In the genomic region with DNA sequence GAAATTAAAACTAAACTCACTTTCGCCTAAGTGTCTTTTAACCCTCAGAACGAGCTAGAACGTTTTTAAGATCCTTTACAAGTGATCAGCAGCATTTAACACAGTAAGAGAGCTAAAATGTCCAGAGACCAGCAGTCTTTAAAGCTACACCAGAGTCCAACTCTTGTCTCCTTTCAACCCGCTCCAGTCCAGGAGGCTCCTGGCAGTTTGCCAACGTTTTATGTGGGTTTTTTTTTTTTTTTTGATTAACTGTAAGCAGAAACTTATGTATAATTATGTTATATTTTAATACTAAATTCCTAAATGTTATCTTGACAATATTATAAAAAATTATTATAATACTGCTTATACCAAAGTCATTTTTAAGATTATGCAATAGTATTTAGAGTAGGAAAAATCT, we compare ENCODE assay signal across 28 mouse cellular contexts.
DNase-seq lines count a peak whose midpoint lies in the region; ATAC-seq and TF ChIP-seq lines count a peak whose summit lies in the region.
"Had no signal": no experiment of that assay in that cellular context is flagged by ENCODE, and none has a peak within 500 bp of the region (broad histone marks: within the 10 kb centered on the region; RNA-seq: fewer than 3 reads in every experiment).

No protein-coding gene starts in this region.

- H3K4me2 ChIP-seq in kidney, embryonic 15.5 days: no peak overlapping the region
- no peak overlapping the region for H3K4me2 ChIP-seq in lung, embryonic 14.5 days
- H3K4me2 ChIP-seq: embryonic facial prominence, embryonic 13.5 days; forebrain, embryonic 12.5 days; hindbrain, embryonic 14.5 days; limb, embryonic 12.5 days; liver, embryonic 12.5 days; midbrain, embryonic 15.5 days; neural tube, embryonic 13.5 days; stomach, embryonic 15.5 days had no signal

- H3K9ac ChIP-seq in kidney, embryonic 15.5 days: no peak overlapping the region
- no peak overlapping the region for H3K9ac ChIP-seq in lung, embryonic 14.5 days
- H3K9ac ChIP-seq: embryonic facial prominence, embryonic 13.5 days; forebrain, embryonic 12.5 days; hindbrain, embryonic 14.5 days; limb, embryonic 12.5 days; liver, embryonic 12.5 days; midbrain, embryonic 15.5 days; neural tube, embryonic 13.5 days; stomach, embryonic 15.5 days had no signal

- TF ChIP-seq CTCF in lung, embryonic 14.5 days (IDR thresholded peaks at IDR 0.05; ENCODE audit: low read depth): no peak

- DNase-seq in adrenal gland, postnatal 10 days: peak; percentile 9
- no peak for DNase-seq in adrenal gland, adult 18-20 months (ENCODE audit: low spot score in 2 of 2)
- peak; percentile 18 for DNase-seq in kidney, adult 9 months
- DNase-seq in lung, embryonic 14.5 days: peak; percentile 59
- no peak for DNase-seq in lung, postnatal 36 days
- peak; percentile 17 to 26 for DNase-seq in kidney, postnatal 4 days
- DNase-seq: cerebellum, adult 11 months; cerebellum, postnatal 36 days; embryo, embryonic 11 days; heart, postnatal 4 days; lung, adult 18-20 months; lung, postnatal 14 days; right cerebral cortex, adult 18-20 months; thymus, postnatal 36 days had no signal

- H3K4me1 ChIP-seq in kidney, embryonic 15.5 days: no peaks in the 10 kb centered on the region
- H3K4me1 ChIP-seq in lung, embryonic 14.5 days (ENCODE audit: insufficient read depth): no peaks in the 10 kb centered on the region
- H3K4me1 ChIP-seq: embryonic facial prominence, embryonic 13.5 days; forebrain, embryonic 12.5 days; heart, embryonic 10.5 days; limb, embryonic 12.5 days; liver, embryonic 12.5 days; midbrain, embryonic 15.5 days; neural tube, embryonic 13.5 days; stomach, embryonic 15.5 days had no signal

- peaks cover 25% of the 10 kb centered on the region for H3K36me3 ChIP-seq in kidney, embryonic 15.5 days
- H3K36me3 ChIP-seq in lung, embryonic 14.5 days (ENCODE audit: insufficient read depth): peaks cover 18% of the 10 kb centered on the region; the same call in 1 of the 2 replicates

- no peaks in the 10 kb centered on the region for H3K9me3 ChIP-seq in kidney, embryonic 15.5 days (replicated peaks)
- H3K9me3 ChIP-seq in lung, embryonic 14.5 days (ENCODE audit: low read depth, low read length): no peaks in the 10 kb centered on the region
- H3K9me3 ChIP-seq: embryonic facial prominence, embryonic 13.5 days; forebrain, embryonic 12.5 days; heart, embryonic 10.5 days; limb, embryonic 12.5 days; liver, embryonic 12.5 days; midbrain, embryonic 15.5 days; neural tube, embryonic 13.5 days; stomach, embryonic 15.5 days had no signal

- H3K4me3 ChIP-seq in kidney, embryonic 15.5 days (replicated peaks): no peak overlapping the region
- H3K4me3 ChIP-seq in lung, embryonic 14.5 days (ENCODE audit: low read depth, low read length): no peak overlapping the region
- H3K4me3 ChIP-seq: embryonic facial prominence, embryonic 13.5 days; erythroblast, embryonic 14.5 days; forebrain, embryonic 12.5 days; heart, embryonic 10.5 days; layer of hippocampus, adult 2 months; limb, embryonic 12.5 days; liver, embryonic 12.5 days; midbrain, embryonic 15.5 days; myocyte; neural tube, embryonic 13.5 days; stomach, embryonic 15.5 days had no signal

- H3K27ac ChIP-seq in kidney, embryonic 15.5 days: no peak overlapping the region
- H3K27ac ChIP-seq in lung, embryonic 14.5 days (ENCODE audit: low read depth): no peak overlapping the region
- H3K27ac ChIP-seq: embryonic facial prominence, embryonic 13.5 days; forebrain, embryonic 12.5 days; heart, embryonic 10.5 days; hindbrain, embryonic 14.5 days; layer of hippocampus, adult 2 months; limb, embryonic 12.5 days; liver, embryonic 12.5 days; midbrain, embryonic 15.5 days; neural tube, embryonic 13.5 days; stomach, embryonic 15.5 days had no signal

- H3K27me3 ChIP-seq in kidney, embryonic 15.5 days: no peaks in the 10 kb centered on the region
- H3K27me3 ChIP-seq in lung, embryonic 14.5 days (ENCODE audit: insufficient read depth, low read length): no peaks in the 10 kb centered on the region
- H3K27me3 ChIP-seq: embryonic facial prominence, embryonic 13.5 days; forebrain, embryonic 12.5 days; limb, embryonic 12.5 days; liver, embryonic 12.5 days; midbrain, embryonic 15.5 days; neural tube, embryonic 13.5 days; stomach, embryonic 15.5 days had no signal

- ATAC-seq in kidney, embryonic 15.5 days (replicated peaks; ENCODE audit: low FRiP score): no peak
- no peak for ATAC-seq in lung, embryonic 14.5 days (ENCODE audit: insufficient read depth)
- ATAC-seq: inflammation-experienced regulatory T-cells, adult 6 months; liver, embryonic 12.5 days; midbrain, embryonic 15.5 days had no signal

- 79% methylated on average over 5 of the region's 5 CpGs for WGBS in kidney, embryonic 15.5 days
- WGBS in lung, embryonic 14.5 days: 52% methylated on average over 5 of the region's 5 CpGs

Comparison
In these comparisons a context has a peak if more than half of its experiments do, and no peak if none do; other contexts are left out.
1. DNase-seq: peak in adrenal gland, postnatal 10 days (single experiment), kidney, adult 9 months (single experiment), lung, embryonic 14.5 days (single experiment) and kidney, postnatal 4 days (2 of 2); none in adrenal gland, adult 18-20 months (0 of 2) and lung, postnatal 36 days (single experiment).